Mouse (Mus musculus): ENCODE data around the gene Nr6a1. TPM values are rescaled to one million over a fixed set of nuclear protein-coding genes. Genes with fewer than 3 reads are reported as not detected.

Nr6a1 gene
- total RNA-seq, 1 experiment, result 40.7 TPM

GRCm38 (mm10) chr2:38781945-38782720, 145.4 kb downstream of the Nr6a1 start:
- in situ Hi-C loops (cut with MboI; ENCODE audit: low sequenced_read_pairs in 2 of 2, unreplicated experiment in 2 of 2), result no loop called here
- H3K4me3 ChIP-seq (ENCODE audit: insufficient read depth in 1 of 2, low read depth in 1 of 2, low read length in 2 of 2, poor library complexity in 1 of 2, severe bottlenecking in 1 of 2), result no peak overlapping the region

GRCm38 (mm10) chr2:38779939-38780338, 147.5 kb downstream of the Nr6a1 start:
- Histone ChIP-seq H3K4me1 (ENCODE audit: control insufficient read depth in 2 of 2, insufficient read depth in 2 of 2, low read length in 2 of 2, poor library complexity in 1 of 2) (peaks cover 0 to 4% of the 10 kb centered on the region in 2 experiments; a peak in 2 of 4 replicates), H3K4me3 (ENCODE audit: insufficient read depth in 1 of 2, low read depth in 1 of 2, low read length in 2 of 2, poor library complexity in 1 of 2, severe bottlenecking in 1 of 2) (no peak overlapping the region), H3K27ac (ENCODE audit: insufficient read depth, low read depth, low read length, poor library complexity, severe bottlenecking) (no peak overlapping the region), H3K36me3 (ENCODE audit: control insufficient read depth, insufficient read depth, low read length, poor library complexity, severe bottlenecking) (no peaks in the 10 kb centered on the region), H3K9me3 (ENCODE audit: control insufficient read depth, insufficient read depth, low read depth, low read length) (no peaks in the 10 kb centered on the region), H3K9ac (ENCODE audit: insufficient read depth, low read depth, low read length, poor library complexity, severe bottlenecking) (no peak overlapping the region)
- DNase-seq (ENCODE audit: low read depth, low spot score), result no peak
- TF ChIP-seq MAFK (IDR thresholded peaks at IDR 0.05; ENCODE audit: insufficient read depth, low read depth, low read length) (no peak), ZC3H11A (IDR thresholded peaks at IDR 0.05; ENCODE audit: borderline replicate concordance, low read depth, low read length) (no peak), HCFC1 (IDR thresholded peaks at IDR 0.05; ENCODE audit: borderline replicate concordance, insufficient read depth, low read length) (no peak), ZNF384 (IDR thresholded peaks at IDR 0.05; ENCODE audit: low read depth, low read length) (no peak)
- in situ Hi-C loops (cut with MboI; ENCODE audit: low sequenced_read_pairs in 2 of 2, unreplicated experiment in 2 of 2), result no loop called here

More at GRCm38 (mm10) chr2:38781945-38782720, 145.4 kb downstream of the Nr6a1 start:
- Histone ChIP-seq H3K9me3 (ENCODE audit: control insufficient read depth, insufficient read depth, low read depth, low read length) (no peaks in the 10 kb centered on the region), H3K36me3 (ENCODE audit: control insufficient read depth, insufficient read depth, low read length, poor library complexity, severe bottlenecking) (no peaks in the 10 kb centered on the region), H3K4me1 (ENCODE audit: control insufficient read depth in 2 of 2, insufficient read depth in 2 of 2, low read length in 2 of 2, poor library complexity in 1 of 2) (peaks cover 0 to 15% of the 10 kb centered on the region in 2 experiments; a peak in 3 of 4 replicates), H3K9ac (ENCODE audit: insufficient read depth, low read depth, low read length, poor library complexity, severe bottlenecking) (no peak overlapping the region), H3K27ac (ENCODE audit: insufficient read depth, low read depth, low read length, poor library complexity, severe bottlenecking) (no peak overlapping the region)
- TF ChIP-seq ZC3H11A (IDR thresholded peaks at IDR 0.05; ENCODE audit: borderline replicate concordance, low read depth, low read length) (no peak), MAFK (IDR thresholded peaks at IDR 0.05; ENCODE audit: insufficient read depth, low read depth, low read length) (no peak), CHD2 (IDR thresholded peaks at IDR 0.05; ENCODE audit: low read depth, low read length) (no peak), ZNF384 (IDR thresholded peaks at IDR 0.05; ENCODE audit: low read depth, low read length) (no peak), HCFC1 (IDR thresholded peaks at IDR 0.05; ENCODE audit: borderline replicate concordance, insufficient read depth, low read length) (no peak)
- no peak for DNase-seq (ENCODE audit: low read depth, low spot score)

- no peak overlapping the region for H3K9ac ChIP-seq (ENCODE audit: insufficient read depth, low read depth, low read length, poor library complexity, severe bottlenecking)
- in situ Hi-C loops (cut with MboI; ENCODE audit: low sequenced_read_pairs in 2 of 2, unreplicated experiment in 2 of 2), result no loop called here
- no peak for TF ChIP-seq CHD2 (IDR thresholded peaks at IDR 0.05; ENCODE audit: low read depth, low read length)
- DNase-seq (ENCODE audit: low read depth, low spot score), result no peak
- H3K4me1 ChIP-seq (ENCODE audit: control insufficient read depth in 2 of 2, insufficient read depth in 2 of 2, low read length in 2 of 2, poor library complexity in 1 of 2), result peaks cover 0 to 2% of the 10 kb centered on the region in 2 experiments; a peak in 1 of 4 replicates
- H3K27ac ChIP-seq (ENCODE audit: insufficient read depth, low read depth, low read length, poor library complexity, severe bottlenecking), result no peak overlapping the region
- H3K9me3 ChIP-seq (ENCODE audit: control insufficient read depth, insufficient read depth, low read depth, low read length), result no peaks in the 10 kb centered on the region
- H3K36me3 ChIP-seq (ENCODE audit: control insufficient read depth, insufficient read depth, low read length, poor library complexity, severe bottlenecking), result no peaks in the 10 kb centered on the region
- no peak overlapping the region for H3K4me3 ChIP-seq (ENCODE audit: insufficient read depth in 1 of 2, low read depth in 1 of 2, low read length in 2 of 2, poor library complexity in 1 of 2, severe bottlenecking in 1 of 2)
Measured at GRCm38 (mm10) chr2:38777326-38777725, 150.2 kb downstream of the Nr6a1 start.

- DNase-seq (ENCODE audit: low read depth, low spot score), result no peak
- Histone ChIP-seq H3K4me1 (ENCODE audit: control insufficient read depth in 2 of 2, insufficient read depth in 2 of 2, low read length in 2 of 2, poor library complexity in 1 of 2) (0 out of 4 replicates have a peak, but pooled peaks cover 0 to under 1% of the 10 kb centered on the region in 2 experiments), H3K36me3 (ENCODE audit: control insufficient read depth, insufficient read depth, low read length, poor library complexity, severe bottlenecking) (no peaks in the 10 kb centered on the region), H3K9ac (ENCODE audit: insufficient read depth, low read depth, low read length, poor library complexity, severe bottlenecking) (no peak overlapping the region), H3K4me3 (ENCODE audit: insufficient read depth in 1 of 2, low read depth in 1 of 2, low read length in 2 of 2, poor library complexity in 1 of 2, severe bottlenecking in 1 of 2) (no peak overlapping the region), H3K27ac (ENCODE audit: insufficient read depth, low read depth, low read length, poor library complexity, severe bottlenecking) (no peak overlapping the region), H3K9me3 (ENCODE audit: control insufficient read depth, insufficient read depth, low read depth, low read length) (no peaks in the 10 kb centered on the region)
- in situ Hi-C loops (cut with MboI; ENCODE audit: low sequenced_read_pairs in 2 of 2, unreplicated experiment in 2 of 2), result no loop called here
- no peak for TF ChIP-seq CHD2 (IDR thresholded peaks at IDR 0.05; ENCODE audit: low read depth, low read length)
Measured at GRCm38 (mm10) chr2:38774936-38775335, 152.6 kb downstream of the Nr6a1 start.

GRCm38 (mm10) chr2:38771478-38771797, 156.1 kb downstream of the Nr6a1 start:
- no peak for TF ChIP-seq CHD2 (IDR thresholded peaks at IDR 0.05; ENCODE audit: low read depth, low read length)
- no peak for TF ChIP-seq HCFC1 (IDR thresholded peaks at IDR 0.05; ENCODE audit: borderline replicate concordance, insufficient read depth, low read length)
- TF ChIP-seq MAFK (IDR thresholded peaks at IDR 0.05; ENCODE audit: insufficient read depth, low read depth, low read length), result no peak
- Histone ChIP-seq H3K36me3 (ENCODE audit: control insufficient read depth, insufficient read depth, low read length, poor library complexity, severe bottlenecking) (no peaks in the 10 kb centered on the region), H3K27ac (ENCODE audit: insufficient read depth, low read depth, low read length, poor library complexity, severe bottlenecking) (no peak overlapping the region), H3K9me3 (ENCODE audit: control insufficient read depth, insufficient read depth, low read depth, low read length) (no peaks in the 10 kb centered on the region), H3K4me3 (ENCODE audit: insufficient read depth in 1 of 2, low read depth in 1 of 2, low read length in 2 of 2, poor library complexity in 1 of 2, severe bottlenecking in 1 of 2) (no peak overlapping the region), H3K4me1 (ENCODE audit: control insufficient read depth in 2 of 2, insufficient read depth in 2 of 2, low read length in 2 of 2, poor library complexity in 1 of 2) (no peaks in the 10 kb centered on the region), H3K9ac (ENCODE audit: insufficient read depth, low read depth, low read length, poor library complexity, severe bottlenecking) (no peak overlapping the region)
- no peak for DNase-seq (ENCODE audit: low read depth, low spot score)
- in situ Hi-C loops (cut with MboI; ENCODE audit: low sequenced_read_pairs in 2 of 2, unreplicated experiment in 2 of 2), result no loop called here

Data from ES-E14 (cell line).